Mouse (Mus musculus) CH12.LX (cell line): ENCODE results near the gene Pycr2.

Source experiments
- CTCF ChIP-seq, 2 experiments: IDR thresholded peaks in 1 of 2; conservative IDR thresholded peaks in 1 of 2; 2 replicates each; pipeline ENCODE4 v1.5.1; 2011 to 2012; ENCODE audit warnings: low read depth in 2 of 2, low read length in 2 of 2, improper control_type of control experiment in 1 of 2, inconsistent platforms in 1 of 2, mild to moderate bottlenecking in 1 of 2, moderate library complexity in 1 of 2
- E2F4 ChIP-seq: IDR thresholded peaks from 2 replicates; pipeline ENCODE4 v1.6.1; 2011; ENCODE audit warnings: low read depth, low read length, improper control_type of control experiment; ENCODE audit not compliant: insufficient replicate concordance
- ELF1 ChIP-seq: IDR thresholded peaks from 2 replicates; pipeline ENCODE4 v1.6.1; 2014; ENCODE audit warnings: low read depth, mild to moderate bottlenecking, inconsistent platforms, low read length, improper control_type of control experiment
- EP300 ChIP-seq: IDR thresholded peaks from 2 replicates; pipeline ENCODE4 v1.6.1; 2011; ENCODE audit warnings: low read length, improper control_type of control experiment
- JUND ChIP-seq: conservative IDR thresholded peaks from 2 replicates; pipeline ENCODE4 v1.6.1; 2011; ENCODE audit warnings: low read depth, low read length, improper control_type of control experiment
- KAT2A ChIP-seq: IDR thresholded peaks from 2 replicates; pipeline ENCODE4 v1.6.1; 2012; ENCODE audit warnings: low read length, improper control_type of control experiment, inconsistent platforms; ENCODE audit not compliant: insufficient replicate concordance
- MAX ChIP-seq: IDR thresholded peaks from 2 replicates; pipeline ENCODE4 v1.6.1; 2011; ENCODE audit warnings: low read length, improper control_type of control experiment
- MYC ChIP-seq: IDR thresholded peaks from 2 replicates; pipeline ENCODE4 v1.6.1; 2011; ENCODE audit warnings: low read depth, mild to moderate bottlenecking, improper control_type of control experiment, low read length
- POLR2A ChIP-seq: IDR thresholded peaks from 2 replicates; pipeline ENCODE4 v1.6.1; 2011; ENCODE audit warnings: low read depth, mild to moderate bottlenecking, improper control_type of control experiment, low read length
- RCOR1 ChIP-seq: conservative IDR thresholded peaks from 2 replicates; pipeline ENCODE4 v1.6.1; 2012; ENCODE audit warnings: low read depth, mild to moderate bottlenecking, inconsistent platforms, low read length, improper control_type of control experiment
- USF1 ChIP-seq: IDR thresholded peaks from 2 replicates; pipeline ENCODE4 v1.6.1; 2014; ENCODE audit warnings: low read depth, mild to moderate bottlenecking, inconsistent platforms, low read length, improper control_type of control experiment
- ZC3H11A ChIP-seq: IDR thresholded peaks from 2 replicates; pipeline ENCODE4 v1.6.1; 2012; ENCODE audit warnings: low read depth, mild to moderate bottlenecking, inconsistent platforms, low read length, improper control_type of control experiment
- ZNF384 ChIP-seq: IDR thresholded peaks from 2 replicates; pipeline ENCODE4 v1.6.1; 2012; ENCODE audit warnings: low read depth, low read length, improper control_type of control experiment, inconsistent platforms

GRCm38 (mm10) chr1:180940776-180941460 lies 36.8 kb downstream of the Pycr2 start:
- TF ChIP-seq USF1 (no peak), CTCF (conservative IDR thresholded peaks at IDR 0.05 in 1 of 2, IDR thresholded peaks at IDR 0.05 in 1 of 2; ENCODE audit: low read depth in 2 of 2, low read length in 2 of 2) (no peak), EP300 (0 out of 2 replicates have a peak, but pooled peaks have one; percentile 34), KAT2A (no peak), ZC3H11A (no peak), MAX (no peak), POLR2A (no peak), E2F4 (no peak), MYC (no peak), JUND (no peak), ZNF384 (no peak), ELF1 (no peak), RCOR1 (no peak)
